Mouse (Mus musculus) E14TG2a.4 (cell line): ENCODE data around the gene Man2b2.

ENCODE experiments used
- H3K27me3 ChIP-seq: 2 replicates; pipeline ENCODE4 v1.6.1; 2014; ENCODE audit warnings: low read length, control low read depth; ENCODE audit not compliant: insufficient read depth
- H3K36me3 ChIP-seq: 2 replicates; pipeline ENCODE4 v1.6.1; 2014; ENCODE audit warnings: low read length, control low read depth; ENCODE audit not compliant: insufficient read depth
- H3K4me1 ChIP-seq: replicated peaks from 2 replicates; pipeline ENCODE4 v1.6.1; 2014; ENCODE audit warnings: low read depth, low read length, control low read depth
- H3K4me3 ChIP-seq: replicated peaks from 2 replicates; pipeline ENCODE4 v1.5.1; 2014; ENCODE audit warnings: mild to moderate bottlenecking, low read length
- H3K9me3 ChIP-seq: 2 replicates; pipeline ENCODE4 v1.6.1; 2014; ENCODE audit warnings: low read length, control low read depth
- CTCF ChIP-seq: conservative IDR thresholded peaks from 2 replicates; pipeline ENCODE4 v1.5.1; 2014; ENCODE audit warnings: low read length
- NANOG ChIP-seq: IDR thresholded peaks from 2 replicates; pipeline ENCODE4 v1.6.1; 2014; ENCODE audit warnings: borderline replicate concordance, low read length, mixed read lengths
- POU5F1 ChIP-seq: IDR thresholded peaks from 2 replicates; pipeline ENCODE4 v1.6.1; 2014; ENCODE audit warnings: low read length, borderline replicate concordance

Man2b2 gene

GRCm38 (mm10) chr5:36791861-36792260 is 38.6 kb downstream of the Man2b2 start:
- Histone ChIP-seq H3K27me3 (peaks cover 3% of the 10 kb centered on the region; the same call in 1 of the 2 replicates), H3K4me1 (peaks cover 26% of the 10 kb centered on the region), H3K36me3 (peaks cover 25% of the 10 kb centered on the region), H3K4me3 (no peak overlapping the region), H3K9me3 (no peaks in the 10 kb centered on the region)
- TF ChIP-seq CTCF (no peak), NANOG (no peak), POU5F1 (no peak)

- TF ChIP-seq POU5F1: no peak
- no peak for TF ChIP-seq CTCF
- TF ChIP-seq NANOG: no peak
- peaks cover 3% of the 10 kb centered on the region; the same call in 1 of the 2 replicates for H3K27me3 ChIP-seq
- no peak overlapping the region for H3K4me3 ChIP-seq
- H3K4me1 ChIP-seq: no peaks in the 10 kb centered on the region
- H3K9me3 ChIP-seq: peaks cover 27% of the 10 kb centered on the region
- H3K36me3 ChIP-seq: no peaks in the 10 kb centered on the region
These were observed 44.4 kb downstream of the Man2b2 start for GRCm38 (mm10) chr5:36786052-36786451.

- Histone ChIP-seq H3K4me3 (no peak overlapping the region), H3K4me1 (peaks cover 36% of the 10 kb centered on the region), H3K27me3 (no peaks in the 10 kb centered on the region), H3K36me3 (no peaks in the 10 kb centered on the region), H3K9me3 (peaks cover 34% of the 10 kb centered on the region)
- TF ChIP-seq CTCF (no peak), NANOG (no peak), POU5F1 (no peak)
These were observed 50.9 kb downstream of the Man2b2 start for GRCm38 (mm10) chr5:36779512-36779911.

- H3K27me3 ChIP-seq: no peaks in the 10 kb centered on the region
- H3K9me3 ChIP-seq: peaks cover 28% of the 10 kb centered on the region
- peaks cover 38% of the 10 kb centered on the region for H3K4me1 ChIP-seq
- H3K36me3 ChIP-seq: no peaks in the 10 kb centered on the region
- TF ChIP-seq POU5F1: no peak
- no peak for TF ChIP-seq CTCF
- TF ChIP-seq NANOG: no peak
- H3K4me3 ChIP-seq: no peak overlapping the region
These were observed 51.6 kb downstream of the Man2b2 start for GRCm38 (mm10) chr5:36778901-36779300.

GRCm38 (mm10) chr5:36777186-36777585 is 53.3 kb downstream of the Man2b2 start:
- Histone ChIP-seq H3K27me3 (no peaks in the 10 kb centered on the region), H3K4me1 (peaks cover 53% of the 10 kb centered on the region), H3K4me3 (no peak overlapping the region), H3K9me3 (peaks cover 20% of the 10 kb centered on the region), H3K36me3 (no peaks in the 10 kb centered on the region)
- TF ChIP-seq POU5F1: peak; percentile 51; the same call in 1 of the 2 replicates
- TF ChIP-seq NANOG: no peak
- TF ChIP-seq CTCF: no peak

GRCm38 (mm10) chr5:36776021-36776575 is 54.4 kb downstream of the Man2b2 start:
- TF ChIP-seq CTCF (no peak), POU5F1 (no peak), NANOG (no peak)
- H3K36me3 ChIP-seq: no peaks in the 10 kb centered on the region
- H3K9me3 ChIP-seq: peaks cover 20% of the 10 kb centered on the region
- H3K4me3 ChIP-seq: no peak overlapping the region
- no peaks in the 10 kb centered on the region for H3K27me3 ChIP-seq
- peaks cover 59% of the 10 kb centered on the region for H3K4me1 ChIP-seq

- peaks cover 59% of the 10 kb centered on the region for H3K4me1 ChIP-seq
- no peaks in the 10 kb centered on the region for H3K36me3 ChIP-seq
- no peak for TF ChIP-seq CTCF
- TF ChIP-seq POU5F1: no peak
- no peak for TF ChIP-seq NANOG
- peaks cover 14% of the 10 kb centered on the region for H3K9me3 ChIP-seq
- H3K4me3 ChIP-seq: no peak overlapping the region
- H3K27me3 ChIP-seq: no peaks in the 10 kb centered on the region
These were observed 55.1 kb downstream of the Man2b2 start for GRCm38 (mm10) chr5:36775317-36775716.

GRCm38 (mm10) chr5:36772586-36772985 is 57.9 kb downstream of the Man2b2 start:
- Histone ChIP-seq H3K36me3 (no peaks in the 10 kb centered on the region), H3K9me3 (no peaks in the 10 kb centered on the region), H3K27me3 (peaks cover 6% of the 10 kb centered on the region), H3K4me3 (no peak overlapping the region), H3K4me1 (peaks cover 52% of the 10 kb centered on the region)
- TF ChIP-seq CTCF (no peak), POU5F1 (no peak), NANOG (no peak)

- TF ChIP-seq POU5F1 (no peak), CTCF (no peak), NANOG (no peak)
- H3K27me3 ChIP-seq: peaks cover 6% of the 10 kb centered on the region
- H3K36me3 ChIP-seq: no peaks in the 10 kb centered on the region
- no peak overlapping the region for H3K4me3 ChIP-seq
- peaks cover 41% of the 10 kb centered on the region for H3K4me1 ChIP-seq
- no peaks in the 10 kb centered on the region for H3K9me3 ChIP-seq
These were observed 60.9 kb downstream of the Man2b2 start for GRCm38 (mm10) chr5:36769603-36770002.
